Mouse (Mus musculus) megakaryocyte, adult 5-6 weeks (primary cell): ENCODE measurements around the gene Mtcl1. TPM values are rescaled to one million over a fixed set of nuclear protein-coding genes. Genes with fewer than 3 reads are reported as not detected.

Experiments
- ATAC-seq: 2 replicates; pipeline ENCODE4 v1.8.0; 2016; ENCODE audit warnings: mild to moderate bottlenecking, inconsistent platforms; ENCODE audit not compliant: poor library complexity, severe bottlenecking
- total RNA-seq, 2 experiments: library from RNA; stranded (forward) in 1 of 2; stranded (reverse) in 1 of 2; fragments of 153-499, 151-499 nt in 1 of 2; fragments of 221-1000, 200-1000 nt in 1 of 2; gene quantifications; 2 replicates each; pipeline versions ENCODE4 v1.2.3 to v1.2.4; 2015 to 2017

Mtcl1 gene
- total RNA-seq (2015), result not detected in 2 replicates
- total RNA-seq (2017), result 0.73 TPM in 1 of 2 replicates, not detected in the other

DNA sequence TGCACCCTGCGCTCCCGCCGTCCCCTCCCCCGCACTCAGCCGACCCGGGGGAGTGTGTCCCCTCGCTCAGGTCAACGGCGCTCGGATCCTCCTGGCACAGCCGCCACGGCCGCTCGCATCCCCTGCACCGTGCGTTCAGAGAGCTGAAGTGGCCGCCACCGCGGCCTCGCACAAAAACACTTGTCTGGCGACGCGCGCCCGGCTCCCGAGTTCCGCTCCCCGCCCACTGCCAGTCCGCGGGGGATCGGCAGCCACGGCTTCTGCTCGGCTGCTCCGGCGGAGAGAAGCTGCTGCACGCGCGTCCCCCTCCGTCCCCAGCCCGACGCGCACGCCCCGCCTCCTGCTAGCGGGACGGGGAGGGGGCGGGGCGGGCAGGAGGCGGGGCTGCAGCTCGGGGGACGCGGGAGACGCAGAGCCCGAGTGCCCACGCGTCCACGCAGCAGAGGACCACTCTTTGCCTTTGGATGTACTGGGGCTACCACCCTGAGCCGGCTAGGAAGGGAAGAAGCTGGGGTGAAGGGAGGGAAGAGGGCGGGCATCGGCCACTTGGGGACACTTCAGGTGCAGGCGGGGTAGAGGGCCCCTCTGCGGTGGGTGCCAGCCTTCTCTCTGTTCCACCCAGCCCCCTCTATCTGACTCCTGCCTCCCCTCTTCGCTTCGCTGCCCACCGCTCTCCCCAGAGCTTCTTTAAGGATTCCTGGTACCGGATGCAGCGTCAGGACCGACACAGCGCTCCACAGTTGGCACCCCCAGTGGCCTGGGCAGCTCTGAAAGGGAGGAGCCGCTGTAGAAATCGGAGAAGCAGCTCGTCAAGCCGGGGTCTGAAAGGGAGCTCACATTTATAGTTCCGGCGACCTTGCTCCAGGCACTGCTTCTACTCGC is at the start of gene Mtcl1:
TSS of gene Mtcl1 (minus strand) at position 291 of the 882 bp plus-strand sequence.
- peak; percentile 48 for ATAC-seq

DNA sequence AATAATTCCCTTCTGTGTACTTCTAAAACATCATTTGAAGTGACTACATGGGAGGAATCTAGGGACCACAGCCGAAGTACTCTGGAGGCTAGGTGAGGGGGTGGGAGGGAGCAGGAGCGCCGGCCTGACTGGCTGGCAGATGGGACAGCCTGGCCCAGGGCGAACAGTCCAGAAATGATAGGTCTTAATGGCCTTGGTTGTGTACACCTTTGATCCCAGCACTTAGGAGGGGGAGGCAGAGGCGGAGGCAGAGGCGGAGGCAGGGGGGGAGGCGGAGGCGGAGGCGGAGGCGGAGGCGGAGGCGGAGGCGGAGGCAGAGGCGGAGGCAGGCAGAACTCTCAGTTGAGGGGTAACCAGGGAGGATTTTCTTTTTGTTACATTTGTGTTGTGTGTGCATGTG is 49.0 kb upstream of the Mtcl1 start:
- no peak for ATAC-seq

DNA sequence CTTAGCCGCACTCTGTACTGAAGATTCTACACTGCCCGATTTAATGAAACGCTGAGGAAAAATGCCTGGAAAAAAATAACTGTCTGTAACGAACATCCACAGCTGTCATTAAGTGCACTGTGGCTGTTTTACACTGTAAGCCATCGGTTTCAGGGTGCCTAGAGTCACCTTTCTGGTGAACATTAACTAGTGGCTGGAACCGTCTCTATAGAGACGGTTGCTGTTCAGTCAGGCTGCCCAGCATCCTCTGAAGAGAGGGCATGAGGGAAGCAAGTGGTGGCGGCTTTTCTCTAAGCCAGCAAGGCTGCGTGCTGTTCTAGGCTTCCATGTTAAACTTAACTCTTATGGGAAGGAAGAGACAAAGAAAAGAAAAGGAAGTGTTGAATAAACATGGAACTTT is 47.0 kb upstream of the Mtcl1 start:
- no peak for ATAC-seq

DNA sequence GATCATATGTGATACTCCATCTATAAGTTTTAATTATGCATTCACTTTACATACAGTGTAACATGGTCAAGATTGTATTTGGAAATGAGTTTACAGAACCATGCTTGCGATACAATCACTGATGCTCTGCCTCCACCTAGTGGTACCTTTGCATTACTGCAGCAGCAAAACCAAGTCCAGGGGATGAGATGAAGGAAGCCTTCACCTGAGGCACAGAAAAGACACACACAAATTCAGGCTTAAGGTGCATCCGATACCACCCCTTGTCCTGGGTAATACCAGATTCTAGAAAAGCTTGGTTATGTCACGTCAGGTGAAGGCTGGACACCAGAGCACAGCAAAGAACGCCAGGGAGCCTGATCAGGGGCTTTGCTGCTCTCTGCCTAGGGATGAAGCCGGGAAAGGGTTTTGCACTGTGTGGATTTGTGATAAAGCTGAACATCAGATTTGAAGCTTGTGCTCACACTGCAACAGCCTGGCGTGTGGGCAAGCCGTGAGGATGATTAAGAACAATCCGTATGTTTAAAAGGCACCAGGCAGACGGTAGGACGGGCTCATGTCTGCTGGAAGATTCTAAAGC is 40.6 kb upstream of the Mtcl1 start:
- peak; percentile 73 for ATAC-seq

DNA sequence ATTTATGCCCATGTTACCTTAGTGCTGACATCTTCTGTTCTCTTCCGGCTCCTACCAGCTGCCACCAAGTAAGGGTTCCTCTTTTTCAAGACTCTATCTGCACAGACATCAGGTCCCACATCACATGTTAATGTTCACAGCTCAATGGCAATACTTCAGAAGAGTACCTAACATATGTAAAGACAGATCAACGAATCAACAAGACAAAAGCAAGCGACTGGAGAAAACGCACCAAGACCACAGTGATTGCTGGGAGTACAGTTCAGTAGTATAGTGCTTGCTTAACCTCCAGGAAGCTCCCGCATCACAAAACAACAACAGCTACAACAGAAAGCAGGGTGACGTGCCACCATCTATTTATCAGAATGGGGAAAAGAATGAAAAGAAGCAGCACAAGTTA is 37.0 kb upstream of the Mtcl1 start:
- no peak for ATAC-seq

DNA sequence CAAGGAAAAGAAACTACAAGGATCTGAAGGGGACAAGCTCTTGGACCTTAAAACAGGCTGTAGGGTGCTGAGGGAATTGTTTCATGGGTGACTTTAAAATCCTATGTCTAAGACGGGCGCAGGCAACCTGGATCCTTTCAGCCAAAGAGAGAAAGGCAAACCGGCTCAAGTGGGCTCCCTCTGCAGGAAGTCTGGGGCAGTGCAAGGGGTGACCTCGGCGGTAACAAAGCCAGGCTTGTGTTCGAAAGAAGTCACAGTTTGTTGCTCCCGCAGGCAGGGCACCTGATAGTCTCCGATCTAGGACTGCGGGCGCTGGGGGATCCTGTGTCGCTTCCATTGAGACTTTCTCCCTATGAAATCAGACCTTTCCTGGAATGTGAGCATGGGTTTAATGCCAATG is 36.2 kb upstream of the Mtcl1 start:
- peak; percentile 67; the same call in 1 of the 2 replicates for ATAC-seq

DNA sequence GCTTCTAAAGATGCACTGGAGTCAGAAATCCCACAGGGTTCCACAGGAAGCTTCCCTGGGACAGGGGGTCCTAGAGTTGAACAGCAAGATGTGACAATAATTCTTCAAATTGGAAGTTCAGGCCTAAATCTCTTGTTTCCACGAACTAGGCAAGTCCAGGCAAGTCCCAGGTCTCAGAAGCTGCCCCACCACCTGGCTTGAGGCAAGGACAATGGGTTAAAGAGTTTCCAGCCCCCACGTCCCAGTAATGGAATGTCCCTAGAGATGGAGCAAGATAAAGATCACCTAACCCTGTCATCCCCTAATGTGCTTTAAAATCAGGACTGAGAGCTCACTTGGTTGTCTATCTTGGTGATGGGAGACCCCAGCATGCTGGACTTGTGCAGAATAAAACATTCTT is 35.4 kb upstream of the Mtcl1 start:
- ATAC-seq, result no peak

DNA sequence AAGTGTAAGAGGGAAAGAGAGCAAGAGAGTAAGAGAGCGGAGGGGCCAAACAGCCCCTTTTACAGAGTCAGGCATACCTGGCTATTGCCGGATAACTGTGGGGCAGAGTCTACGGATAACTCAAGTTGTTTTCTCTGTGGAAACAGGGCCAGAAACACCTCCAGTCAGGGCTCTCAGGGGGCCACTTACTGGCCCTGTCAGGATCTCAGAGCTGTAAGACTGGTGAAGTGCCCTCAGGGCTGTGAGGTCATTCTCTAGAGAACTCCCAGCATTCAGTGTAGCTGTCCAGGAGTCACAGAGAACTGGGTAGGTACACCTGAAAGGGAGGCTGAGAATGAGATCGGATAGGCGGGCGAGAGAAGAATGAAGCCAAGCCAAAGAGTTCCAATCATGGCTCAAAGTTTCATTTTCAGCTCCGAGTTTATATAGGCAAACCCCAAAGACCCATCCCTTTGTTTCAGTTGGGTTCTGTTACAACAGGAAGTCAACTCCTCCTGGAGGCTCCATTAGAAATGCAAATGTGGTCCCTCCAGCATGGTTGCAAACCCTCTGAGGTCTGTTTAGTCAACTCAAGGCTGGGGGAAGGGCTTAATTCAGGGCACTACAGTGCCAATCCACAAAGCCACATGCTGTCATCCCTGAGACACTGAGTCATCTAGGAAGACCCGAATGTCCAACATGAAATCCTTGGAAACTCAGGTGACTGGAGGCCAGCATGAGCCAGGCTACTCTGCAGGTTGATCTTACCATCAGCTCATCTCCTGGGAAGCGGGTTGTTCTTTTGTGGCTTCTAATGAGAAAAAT is 34.3 kb upstream of the Mtcl1 start:
- ATAC-seq, result no peak

DNA sequence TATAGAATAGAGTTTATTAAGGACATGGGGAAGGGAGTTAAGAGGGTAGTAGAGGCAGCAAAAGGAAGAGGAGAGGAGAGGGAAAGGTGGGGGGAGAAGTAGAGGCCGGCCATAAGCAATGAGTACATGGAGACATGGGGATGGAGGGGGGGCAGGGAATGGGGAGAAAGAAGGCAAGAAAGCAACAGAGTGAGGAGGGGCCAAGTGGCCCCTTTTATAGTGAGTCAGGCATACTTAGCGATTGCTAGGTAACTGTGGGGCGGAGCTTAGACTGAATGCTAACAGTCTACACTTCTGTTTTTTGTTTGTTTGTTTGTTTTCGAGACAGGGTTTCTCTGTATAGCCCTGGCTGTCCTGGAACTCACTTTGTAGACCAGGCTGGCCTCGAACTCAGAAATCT is 31.7 kb upstream of the Mtcl1 start:
- no peak for ATAC-seq

DNA sequence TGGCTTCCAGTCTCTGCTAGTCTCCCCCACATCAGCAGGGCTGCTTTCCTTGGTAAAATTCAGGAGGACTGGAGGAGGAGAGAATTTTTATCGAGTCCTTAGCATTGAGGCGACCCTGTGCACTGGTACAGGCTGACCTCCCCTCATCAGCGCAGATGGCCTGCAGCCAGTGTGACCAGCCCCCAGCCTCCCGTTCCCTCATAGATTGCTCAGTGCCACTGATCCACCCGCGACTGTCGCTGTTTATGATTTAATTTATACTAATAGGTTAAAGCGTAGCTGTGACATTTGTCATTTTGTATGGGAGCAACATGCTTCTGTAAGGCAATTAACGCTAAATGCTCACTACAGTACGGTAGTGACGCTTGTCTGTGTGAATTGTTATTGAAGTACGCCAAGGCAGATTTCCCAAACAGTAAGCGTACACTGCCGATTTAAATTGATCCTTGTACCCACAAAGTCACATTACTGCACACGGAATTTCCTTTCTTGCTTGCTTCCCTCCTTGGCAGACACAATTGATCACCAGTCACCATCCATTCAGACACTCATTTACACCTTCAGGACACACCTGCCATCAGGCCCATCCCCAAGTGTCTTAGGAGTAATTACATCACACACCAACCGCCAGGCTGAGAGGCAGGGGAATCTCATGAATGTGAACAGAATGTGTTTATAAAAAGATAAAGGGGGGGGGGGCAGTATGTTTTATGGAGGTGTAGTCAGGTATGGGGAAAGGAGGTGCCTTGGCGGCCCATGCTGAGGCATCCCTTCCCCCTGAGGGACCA is 31.1 kb upstream of the Mtcl1 start:
- ATAC-seq, result no peak

DNA sequence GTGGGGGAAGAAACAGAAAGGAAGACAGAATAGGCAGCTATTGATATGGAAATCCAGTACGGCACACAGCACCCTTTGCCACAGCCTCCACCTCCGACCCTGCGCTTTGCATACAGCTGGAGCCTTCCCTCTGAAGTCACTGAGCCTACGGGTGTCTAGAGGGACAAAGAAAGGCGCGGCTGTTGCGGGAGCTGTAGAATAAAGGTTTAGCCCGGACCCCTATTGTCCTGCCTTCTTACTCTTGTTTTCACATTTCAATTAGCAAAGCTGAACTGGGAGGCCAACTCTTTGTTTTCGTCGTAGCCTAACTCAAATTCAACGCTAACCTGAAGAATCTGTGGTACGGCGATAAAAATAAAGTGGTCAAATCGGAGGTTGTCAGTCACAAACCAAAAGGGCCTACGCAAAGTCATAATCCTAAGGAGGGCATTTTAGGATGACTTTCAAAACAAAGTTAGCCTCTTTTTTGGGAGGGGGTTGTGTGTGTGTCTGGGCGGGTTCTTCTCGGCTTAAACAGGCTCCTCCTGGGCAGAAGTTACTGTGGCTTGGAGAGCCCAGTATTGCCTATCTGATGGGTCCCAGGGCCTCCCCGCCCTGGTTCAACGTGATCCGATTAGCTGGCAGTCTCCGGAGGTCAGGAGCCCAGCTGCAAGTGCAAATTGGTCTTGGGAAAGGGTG is 30.4 kb upstream of the Mtcl1 start:
- ATAC-seq, result no peak

DNA sequence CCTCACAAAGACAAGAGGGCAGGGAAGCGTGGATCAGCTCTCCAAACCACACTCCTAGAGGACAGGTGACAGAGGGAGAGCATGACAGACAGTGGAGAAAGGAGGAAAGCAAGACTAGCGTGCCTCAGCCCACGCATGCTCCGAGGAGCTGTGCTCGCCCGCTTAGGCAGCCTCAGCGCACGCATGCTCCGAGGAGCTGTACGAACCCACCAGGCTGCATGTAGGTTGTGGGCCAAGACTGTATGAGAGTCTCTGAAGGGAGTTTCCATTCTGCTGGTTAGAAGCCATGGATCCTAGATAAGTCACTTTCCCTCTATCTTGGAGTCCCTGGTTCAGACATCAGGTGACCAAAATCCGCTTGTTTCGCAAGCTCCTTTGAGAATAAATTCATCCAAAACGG is 29.8 kb upstream of the Mtcl1 start:
- no peak for ATAC-seq

DNA sequence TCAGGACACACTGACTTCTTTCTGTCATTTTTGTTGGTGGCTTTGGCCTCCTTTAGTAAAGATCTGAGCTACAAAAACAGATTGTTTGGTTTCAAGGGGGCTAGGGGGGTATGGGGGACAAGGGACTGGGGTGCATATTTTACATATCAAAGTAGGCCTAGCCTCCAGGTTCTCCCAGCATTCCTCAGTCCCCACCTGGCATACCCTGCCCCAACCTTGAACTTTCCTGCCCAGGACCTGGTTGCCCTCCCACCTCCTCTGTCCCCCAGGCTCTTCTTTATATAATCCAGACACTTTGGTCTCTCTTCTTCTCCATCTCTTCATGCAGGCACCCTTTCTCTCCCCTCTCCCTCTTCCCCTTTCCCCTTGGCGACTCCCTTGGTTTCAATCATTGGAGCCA is 23.7 kb upstream of the Mtcl1 start:
- no peak for ATAC-seq

DNA sequence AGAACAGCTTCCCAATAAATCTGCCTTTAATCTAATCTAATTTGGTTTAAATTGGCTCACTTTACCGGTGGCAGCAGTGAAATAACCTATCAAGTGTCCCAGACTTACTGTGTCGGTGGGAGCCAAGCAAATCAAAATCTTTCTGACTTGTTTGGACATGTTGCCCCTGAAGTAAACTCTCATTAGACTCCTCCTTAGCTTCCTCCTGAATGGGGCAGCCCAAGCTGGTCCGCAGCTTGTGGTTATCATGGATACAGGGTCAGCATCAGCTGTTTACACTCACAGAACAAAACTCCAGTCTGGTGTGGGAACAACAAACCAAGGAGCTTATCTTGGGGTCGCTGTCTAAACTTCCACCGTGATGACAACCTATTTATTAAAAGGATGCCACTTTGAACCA is 22.2 kb upstream of the Mtcl1 start:
- ATAC-seq, result no peak

DNA sequence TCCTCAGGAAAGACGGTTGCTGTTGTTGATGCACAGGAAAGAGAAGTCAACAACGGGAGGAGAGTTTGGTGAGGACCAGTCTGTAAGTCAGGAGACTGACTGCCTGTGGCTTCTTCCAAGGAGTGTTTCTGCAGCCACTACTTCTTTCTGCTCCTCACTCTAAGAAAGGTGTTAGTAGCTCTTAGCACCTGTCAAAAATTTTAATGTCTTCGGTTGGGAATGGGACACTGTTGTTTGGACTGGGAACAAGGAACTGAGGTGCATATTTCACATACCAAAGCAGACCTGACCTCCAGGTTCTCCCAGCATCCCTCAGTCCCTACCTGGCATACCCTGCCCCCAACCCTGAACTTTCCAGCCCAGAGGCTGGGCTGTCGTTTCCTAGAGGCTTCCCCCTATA is 21.7 kb upstream of the Mtcl1 start:
- ATAC-seq, result no peak

DNA sequence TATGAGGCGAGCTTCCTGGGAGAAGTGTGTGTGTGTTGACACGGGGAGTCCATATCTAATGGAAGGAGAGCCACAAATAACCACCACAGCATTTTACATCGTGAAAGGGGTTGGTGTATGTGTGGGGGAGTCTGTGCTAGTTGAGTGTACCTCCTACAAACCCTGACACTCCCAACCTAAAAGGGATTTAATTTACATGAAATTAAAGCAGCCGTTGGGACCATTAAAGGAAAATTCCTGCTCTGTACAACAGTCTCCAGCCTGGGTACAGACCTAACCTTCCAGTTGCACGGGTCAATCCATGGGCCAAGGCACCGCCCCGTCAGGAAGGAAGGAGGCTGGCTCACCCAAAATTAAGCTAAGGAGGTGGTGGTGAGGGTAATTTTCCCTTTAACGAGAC is 20.5 kb upstream of the Mtcl1 start:
- no peak for ATAC-seq

DNA sequence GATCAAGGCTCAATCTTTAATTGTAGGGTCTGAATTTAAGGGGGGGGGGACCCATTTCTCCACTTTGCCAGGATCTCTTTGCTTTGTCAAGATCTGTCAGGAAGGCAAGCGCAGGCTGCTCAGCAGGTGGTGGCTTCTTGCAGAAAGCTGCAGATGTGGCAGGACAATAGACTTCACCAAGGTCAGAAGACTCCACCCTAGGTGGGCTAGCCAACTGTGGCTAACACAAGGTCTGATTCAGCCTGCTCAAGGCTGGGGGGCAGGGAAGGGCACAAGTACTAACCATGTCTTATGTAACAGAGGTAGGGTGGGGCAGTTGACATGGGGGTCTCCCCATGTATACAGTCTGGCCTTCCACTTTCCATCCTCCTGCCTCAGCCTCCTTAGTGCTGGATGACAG is 7.7 kb upstream of the Mtcl1 start:
- no peak for ATAC-seq

DNA sequence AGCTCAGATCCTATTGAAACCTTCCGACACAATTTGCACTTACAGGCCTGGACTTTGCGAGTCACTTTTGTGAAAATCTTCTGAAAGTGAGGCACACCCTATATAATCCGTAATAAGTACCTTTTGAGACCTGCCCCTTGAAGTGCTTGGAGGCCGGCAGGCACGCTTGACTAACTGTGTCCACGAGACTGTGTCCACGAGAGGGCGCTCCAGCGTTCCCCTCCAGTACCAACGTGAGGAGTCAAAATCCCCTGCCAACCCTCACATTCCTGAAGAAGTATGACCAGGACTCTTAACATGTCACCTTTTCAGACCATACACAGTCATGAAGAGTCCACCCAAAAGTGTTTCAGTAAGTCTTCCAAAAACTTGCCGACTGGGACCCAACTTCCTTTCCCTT is 1.6 kb upstream of the Mtcl1 start:
- 0 out of 2 replicates have a peak, but pooled peaks have one; percentile 46 for ATAC-seq

DNA sequence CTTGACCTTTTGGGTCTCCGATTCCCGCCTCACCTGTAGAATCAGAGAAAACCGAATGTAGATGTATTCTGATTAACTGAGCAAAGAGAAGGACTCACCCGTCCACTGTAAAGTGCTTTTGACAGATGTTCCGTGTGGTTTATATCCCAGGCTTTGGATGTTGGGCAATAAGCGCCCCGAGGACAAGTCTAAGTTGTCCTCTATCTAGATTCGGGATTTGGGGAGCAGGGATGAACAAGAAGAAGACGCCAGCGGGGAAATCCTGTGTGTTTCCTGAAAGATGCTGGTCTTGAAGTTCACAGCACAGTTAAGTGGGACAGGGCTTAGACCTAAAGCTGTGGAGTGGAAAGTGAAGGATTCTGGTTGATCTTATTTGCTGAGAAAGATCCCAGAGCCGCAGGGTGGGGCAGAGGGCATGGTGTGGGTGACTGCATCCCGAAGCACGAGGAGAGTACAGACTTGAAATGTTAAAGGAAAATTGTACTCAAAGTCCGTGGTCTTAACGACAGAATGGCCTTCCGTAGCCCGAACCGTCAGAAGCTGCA is 1.0 kb upstream of the Mtcl1 start:
- no peak for ATAC-seq
